Mouse (Mus musculus) megakaryocyte, embryonic 14.5 days (primary cell): ENCODE data around the gene Ccnd3. TPM values are rescaled to one million over a fixed set of nuclear protein-coding genes. Genes with fewer than 3 reads are reported as not detected.
A peak's percentile ranks its signal among the peaks of the same experiment; 100 is the strongest.
"Not testable (repeated sequence)": the region's sequence is repeated elsewhere in the genome, so short reads cannot be mapped to it uniquely, and the experiment has no call there.

Source experiments
- H3K27me3 ChIP-seq: replicated peaks from 2 replicates; pipeline ENCODE3; 2012; ENCODE audit warnings: inconsistent platforms
- H3K36me3 ChIP-seq: replicated peaks from 2 replicates; pipeline ENCODE3; 2012; ENCODE audit warnings: low read length, inconsistent platforms, mixed read lengths
- H3K4me1 ChIP-seq: 2 replicates; pipeline ENCODE4 v1.6.1; 2012; ENCODE audit warnings: inconsistent platforms
- H3K4me3 ChIP-seq: replicated peaks from 2 replicates; pipeline ENCODE3; 2012; ENCODE audit warnings: moderate library complexity, mild to moderate bottlenecking, inconsistent platforms
- H3K9me3 ChIP-seq: 2 replicates; pipeline ENCODE4 v1.6.1; 2012; ENCODE audit warnings: inconsistent platforms
- FLI1 ChIP-seq: IDR thresholded peaks from 2 replicates; pipeline ENCODE4 v1.6.1; 2012; ENCODE audit warnings: low read length, inconsistent platforms, mixed read lengths
- GATA1 ChIP-seq: IDR thresholded peaks from 3 replicates; pipeline ENCODE4 v1.6.1; 2012; ENCODE audit warnings: mixed read lengths, low read length, inconsistent platforms, borderline replicate concordance
- polyA plus RNA-seq: library from polyadenylated mRNA; stranded (reverse); fragments of >175 nt; gene quantifications from 2 replicates; pipeline ENCODE4 v1.2.3, GENCODE M21; 2012; ENCODE audit warnings: low replicate concordance; ENCODE audit not compliant: insufficient read depth

The Ccnd3 gene
- polyA plus RNA-seq, 1 experiment = 1,542 TPM

- Histone ChIP-seq H3K36me3 (peaks cover 73% of the 10 kb centered on the region), H3K4me1 (peaks cover 75% of the 10 kb centered on the region), H3K9me3 (no peaks in the 10 kb centered on the region), H3K4me3 (peak overlapping the region; percentile 98), H3K27me3 (no peaks in the 10 kb centered on the region)
- TF ChIP-seq FLI1 = no peak
- TF ChIP-seq GATA1 = no peak
Observed at GRCm38 (mm10) chr17:47596839-47597164, 92.0 kb downstream of the Ccnd3 start.

- Histone ChIP-seq H3K9me3 (no peaks in the 10 kb centered on the region), H3K4me1 (peaks cover 74% of the 10 kb centered on the region), H3K27me3 (no peaks in the 10 kb centered on the region), H3K4me3 (peak overlapping the region; percentile 98), H3K36me3 (peaks cover 76% of the 10 kb centered on the region)
- TF ChIP-seq FLI1 = no peak
- no peak for TF ChIP-seq GATA1
Observed at GRCm38 (mm10) chr17:47597261-47597660, 92.4 kb downstream of the Ccnd3 start.

DNA sequence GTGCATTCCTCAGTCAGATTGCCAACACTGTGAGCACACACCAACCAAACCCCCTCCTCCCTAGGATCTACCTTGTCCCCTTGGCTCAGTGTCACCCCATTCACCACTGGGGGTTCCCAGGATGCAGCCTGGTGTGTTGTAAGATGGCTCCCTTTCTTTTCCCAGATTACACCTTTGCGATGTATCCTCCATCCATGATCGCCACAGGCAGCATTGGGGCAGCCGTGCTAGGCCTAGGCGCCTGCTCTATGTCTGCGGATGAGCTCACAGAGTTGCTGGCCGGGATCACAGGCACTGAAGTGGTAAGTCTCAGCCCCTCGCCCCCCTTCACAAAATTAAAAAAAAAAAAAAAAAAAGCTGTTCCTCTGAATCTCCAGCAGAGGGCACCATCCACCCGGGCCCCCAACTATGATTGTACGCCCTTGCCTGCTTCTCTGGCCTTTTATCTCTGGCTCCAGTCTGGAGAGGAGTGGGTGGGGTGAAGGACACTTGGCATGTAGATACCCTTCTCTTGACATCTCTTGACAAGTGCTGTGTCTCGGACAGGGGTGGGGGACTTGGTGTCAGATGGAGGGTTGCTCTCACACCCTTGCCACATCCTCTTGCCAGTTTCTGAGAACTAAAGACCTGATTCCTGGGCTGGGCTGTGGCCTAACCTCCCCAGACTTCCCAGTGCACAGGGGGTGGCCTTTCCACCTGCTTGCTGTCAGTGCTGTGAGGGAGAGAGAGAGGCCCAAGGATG is 93.2 kb downstream of the Ccnd3 start:
- Histone ChIP-seq H3K36me3 (peaks cover 81% of the 10 kb centered on the region), H3K9me3 (no peaks in the 10 kb centered on the region), H3K27me3 (no peaks in the 10 kb centered on the region), H3K4me1 (peaks cover 70% of the 10 kb centered on the region), H3K4me3 (peak overlapping the region; percentile 98)
- TF ChIP-seq GATA1 (0 out of 3 replicates have a peak, but pooled peaks have one; percentile 11), FLI1 (no peak)

- H3K9me3 ChIP-seq, H3K27me3 ChIP-seq: not testable (repeated sequence)
- Histone ChIP-seq H3K36me3 (peaks cover 84% of the 10 kb centered on the region), H3K4me3 (peak overlapping the region; percentile 98), H3K4me1 (peaks cover 69% of the 10 kb centered on the region)
Observed at GRCm38 (mm10) chr17:47598580-47599304, 93.9 kb downstream of the Ccnd3 start.

DNA sequence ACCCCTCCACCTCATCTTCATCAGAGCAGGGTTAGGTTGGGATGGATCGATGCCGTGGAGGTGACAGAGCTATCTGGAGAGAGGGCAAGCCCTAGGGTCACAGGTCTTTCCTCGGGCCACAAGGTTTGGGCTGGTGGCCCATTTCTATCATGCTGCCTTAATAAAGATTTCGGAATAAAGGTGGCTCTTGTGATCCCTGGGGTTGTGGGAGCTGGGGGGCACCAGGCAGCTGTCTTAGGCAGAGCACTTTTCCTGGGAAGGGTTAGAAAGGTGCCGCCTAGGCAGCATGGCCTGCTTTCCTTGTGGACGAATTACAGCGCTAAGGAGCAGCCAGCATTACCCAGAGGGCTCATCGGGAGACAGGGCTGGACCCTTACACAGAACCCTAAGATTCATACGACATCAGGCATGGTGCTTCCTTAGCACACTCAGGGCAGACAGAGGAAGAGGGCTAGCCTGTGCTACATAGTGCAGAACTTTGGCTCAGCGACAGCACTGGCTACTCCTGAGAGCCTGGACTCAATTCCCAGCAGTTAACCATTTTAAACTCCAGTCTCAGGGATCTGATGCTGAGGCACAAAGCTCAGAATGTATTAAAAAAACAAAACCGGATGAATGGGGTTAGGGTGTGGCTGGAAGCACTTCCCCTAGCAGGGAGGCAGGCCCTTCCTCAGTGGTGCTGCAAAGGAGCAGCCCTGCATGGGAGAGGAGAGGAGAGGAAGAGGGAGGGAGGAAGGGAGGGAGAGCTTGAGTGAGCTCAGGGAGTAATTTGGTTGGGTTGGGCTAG is 94.9 kb downstream of the Ccnd3 start:
- Histone ChIP-seq H3K36me3 (peaks cover 90% of the 10 kb centered on the region), H3K4me3 (peak overlapping the region; percentile 77), H3K4me1 (peaks cover 70% of the 10 kb centered on the region), H3K27me3 (no peaks in the 10 kb centered on the region), H3K9me3 (no peaks in the 10 kb centered on the region)
- TF ChIP-seq FLI1 (no peak), GATA1 (no peak)

DNA sequence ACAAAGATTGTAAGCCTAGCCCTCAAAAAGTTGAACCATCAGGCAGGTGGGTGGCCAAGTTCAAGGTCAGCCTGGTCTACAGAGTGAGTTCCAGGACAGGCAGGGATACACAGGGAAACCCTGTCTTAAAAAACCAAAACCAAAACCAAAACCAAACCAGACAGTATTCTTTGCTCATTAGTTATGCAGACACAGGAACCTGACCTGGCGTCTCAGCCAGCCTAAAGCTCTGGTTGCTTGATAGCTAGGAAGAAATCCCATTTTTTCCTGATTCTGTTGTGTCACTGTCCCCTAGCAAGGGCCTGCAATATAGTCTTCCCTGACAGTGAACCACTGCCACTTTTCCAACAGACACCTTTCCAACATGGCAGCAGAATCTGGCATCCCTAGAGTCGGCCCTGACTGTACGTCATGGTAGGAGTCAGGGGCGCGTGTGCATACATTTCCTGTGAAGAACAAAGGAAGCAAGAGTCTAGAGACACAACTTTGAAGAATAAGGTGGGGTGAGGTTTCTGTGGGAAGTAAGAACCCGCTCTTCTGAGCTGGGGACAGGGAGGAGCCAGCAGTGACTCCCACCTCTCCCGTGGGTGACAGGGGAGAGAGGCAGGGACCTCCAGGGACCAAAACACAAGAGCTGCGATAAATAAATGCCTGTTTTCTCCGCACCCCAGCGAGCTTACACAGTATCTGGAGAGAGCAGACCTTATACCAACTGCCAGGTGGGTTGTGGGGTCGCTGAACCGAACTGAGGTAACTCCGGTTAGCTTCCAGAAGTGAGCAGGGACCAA is 95.9 kb downstream of the Ccnd3 start:
- H3K4me1 ChIP-seq = peaks cover 73% of the 10 kb centered on the region

DNA sequence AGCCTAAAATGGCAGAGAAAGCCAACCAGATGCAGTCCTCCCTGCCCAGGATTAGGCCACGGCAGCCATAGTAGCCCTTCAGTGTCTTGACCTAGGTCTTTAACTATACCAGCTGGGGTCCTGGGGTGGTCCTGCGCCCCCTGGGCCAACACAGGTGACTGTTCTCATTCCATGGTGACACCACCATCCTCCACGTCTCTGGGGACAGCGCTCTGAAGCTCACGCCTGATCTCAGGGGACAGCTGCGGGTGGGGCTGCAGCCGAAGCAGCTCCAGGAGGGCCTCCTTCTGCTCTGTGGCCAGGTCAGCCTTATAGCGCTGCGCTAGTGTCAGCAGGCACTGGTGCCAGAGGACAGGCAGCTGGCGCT is 96.5 kb downstream of the Ccnd3 start:
- H3K9me3 ChIP-seq = no peaks in the 10 kb centered on the region
- no peak for TF ChIP-seq GATA1
- no peak for TF ChIP-seq FLI1
- no peak overlapping the region for H3K4me3 ChIP-seq
- H3K36me3 ChIP-seq = peaks cover 93% of the 10 kb centered on the region
- no peaks in the 10 kb centered on the region for H3K27me3 ChIP-seq
- peaks cover 69% of the 10 kb centered on the region for H3K4me1 ChIP-seq

More for the DNA sequence above, 95.9 kb downstream of the Ccnd3 start:
- Histone ChIP-seq H3K36me3 (peaks cover 93% of the 10 kb centered on the region), H3K9me3 (no peaks in the 10 kb centered on the region), H3K27me3 (no peaks in the 10 kb centered on the region), H3K4me3 (no peak overlapping the region)
- no peak for TF ChIP-seq FLI1
- TF ChIP-seq GATA1 = no peak

- Histone ChIP-seq H3K36me3 (peaks cover 93% of the 10 kb centered on the region), H3K9me3 (no peaks in the 10 kb centered on the region), H3K4me3 (no peak overlapping the region), H3K4me1 (peaks cover 67% of the 10 kb centered on the region), H3K27me3 (no peaks in the 10 kb centered on the region)
- TF ChIP-seq FLI1 = no peak
- TF ChIP-seq GATA1 = no peak
Observed at GRCm38 (mm10) chr17:47602289-47602688, 97.4 kb downstream of the Ccnd3 start.

DNA sequence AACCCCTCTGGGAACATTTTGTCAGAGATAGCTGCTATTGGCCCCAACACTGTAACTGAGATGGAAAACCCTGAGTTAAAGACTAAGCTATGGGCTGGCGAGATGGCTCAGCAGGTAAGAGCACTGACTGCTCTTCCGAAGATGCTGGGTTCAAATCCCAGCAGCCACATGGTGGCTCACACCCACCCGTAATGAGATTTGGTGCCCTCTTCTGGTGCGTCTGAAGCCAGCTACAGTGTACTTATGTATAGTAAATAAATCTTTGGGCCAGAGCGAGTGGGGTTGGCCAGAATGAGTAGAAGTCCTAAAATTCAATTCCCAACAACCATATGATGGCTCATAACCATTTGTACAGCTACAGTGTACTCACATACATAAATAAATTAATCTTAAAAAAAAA is 101.4 kb downstream of the Ccnd3 start:
- H3K27me3 ChIP-seq = no peaks in the 10 kb centered on the region
- no peaks in the 10 kb centered on the region for H3K9me3 ChIP-seq
- peaks cover 63% of the 10 kb centered on the region for H3K4me1 ChIP-seq
- TF ChIP-seq FLI1 (no peak), GATA1 (no peak)
- H3K4me3 ChIP-seq = no peak overlapping the region
- H3K36me3 ChIP-seq = peaks cover 73% of the 10 kb centered on the region

- Histone ChIP-seq H3K36me3 (peaks cover 65% of the 10 kb centered on the region), H3K9me3 (no peaks in the 10 kb centered on the region), H3K4me3 (no peak overlapping the region), H3K27me3 (no peaks in the 10 kb centered on the region), H3K4me1 (peaks cover 71% of the 10 kb centered on the region)
- TF ChIP-seq FLI1 (no peak), GATA1 (no peak)
Observed at GRCm38 (mm10) chr17:47609182-47609581, 104.3 kb downstream of the Ccnd3 start.
